Mouse (Mus musculus) ES-CJ7 (cell line): ENCODE data around the gene Trim41.
"Not testable (repeated sequence)": the region's sequence is repeated elsewhere in the genome, so short reads cannot be mapped to it uniquely, and the experiment has no call there.

Source experiments
- DNase-seq: peaks from one replicate; pipeline ENCODE4 v3.0.0; 2011; ENCODE audit warnings: low read depth, low spot score

Trim41 gene

GRCm38 (mm10) chr11:48838181-48838797 is 21.1 kb upstream of the Trim41 start:
- peak; percentile 83 for DNase-seq

GRCm38 (mm10) chr11:48837310-48838180 is 20.4 kb upstream of the Trim41 start:
- DNase-seq: no peak

GRCm38 (mm10) chr11:48836990-48837309 is 19.8 kb upstream of the Trim41 start:
- no peak for DNase-seq

- peak; percentile 74 for DNase-seq
Observed at GRCm38 (mm10) chr11:48835923-48836322, 18.8 kb upstream of the Trim41 start.

GRCm38 (mm10) chr11:48833731-48834639 is 16.8 kb upstream of the Trim41 start:
- peak; percentile 90 for DNase-seq

- no peak for DNase-seq
Observed at GRCm38 (mm10) chr11:48833078-48833730, 16.1 kb upstream of the Trim41 start.

GRCm38 (mm10) chr11:48831273-48831672 is 14.1 kb upstream of the Trim41 start:
- DNase-seq: no peak

- DNase-seq: no peak
Observed at GRCm38 (mm10) chr11:48830279-48830678, 13.1 kb upstream of the Trim41 start.

GRCm38 (mm10) chr11:48827926-48828325 is 10.8 kb upstream of the Trim41 start:
- DNase-seq: peak; percentile 78

GRCm38 (mm10) chr11:48826752-48827096 is 9.6 kb upstream of the Trim41 start:
- DNase-seq: peak; percentile 97

GRCm38 (mm10) chr11:48825979-48826751 is 9.0 kb upstream of the Trim41 start, which contains the start of the genes Trim7 and Gm12184:
Gene Trim7, plus strand, starts transcription at chr11:48826140.
Gene Gm12184, minus strand, starts transcription at chr11:48826655.
- DNase-seq: not testable (repeated sequence)

- no peak for DNase-seq
Observed at GRCm38 (mm10) chr11:48824311-48824830, 7.2 kb upstream of the Trim41 start.

GRCm38 (mm10) chr11:48823536-48823972 is 6.4 kb upstream of the Trim41 start:
- peak; percentile 95 for DNase-seq

GRCm38 (mm10) chr11:48822768-48823512 is 5.8 kb upstream of the Trim41 start:
- DNase-seq: no peak

GRCm38 (mm10) chr11:48821299-48821698 is 4.1 kb upstream of the Trim41 start:
- not testable (repeated sequence) for DNase-seq

- no peak for DNase-seq
Observed at GRCm38 (mm10) chr11:48820308-48820674, 3.1 kb upstream of the Trim41 start.

- no peak for DNase-seq
Observed at GRCm38 (mm10) chr11:48819614-48820307, 2.6 kb upstream of the Trim41 start.

GRCm38 (mm10) chr11:48818346-48818745 is 1.2 kb upstream of the Trim41 start:
- DNase-seq: peak; percentile 91

GRCm38 (mm10) chr11:48817794-48818193 is 641 bp upstream of the Trim41 start:
- DNase-seq: no peak
